9 mouse cellular contexts compared by ENCODE assay signal in genomic region chr15:37114119-37114518, GRCm38 (mm10).
DNase-seq lines count a peak whose midpoint lies in the region; ATAC-seq and TF ChIP-seq lines count a peak whose summit lies in the region.
"Had no signal": no experiment of that assay in that cellular context is flagged by ENCODE, and none has a peak within 500 bp of the region (broad histone marks: within the 10 kb centered on the region; RNA-seq: fewer than 3 reads in every experiment).

No protein-coding gene starts in this region.

- no peak overlapping the region for H3K27ac ChIP-seq in kidney, embryonic 16.5 days (ENCODE audit: low read length)
- H3K27ac ChIP-seq in cortical plate, adult 2 months (ENCODE audit: insufficient read depth, low read length) = no peak overlapping the region
- H3K27ac ChIP-seq in limb, embryonic 13.5 days = no peak overlapping the region
- no peak overlapping the region for H3K27ac ChIP-seq in neural tube, embryonic 11.5 days (ENCODE audit: low read depth, low read length)
- H3K27ac ChIP-seq: embryonic facial prominence, embryonic 12.5 days had no signal

- no peak overlapping the region for H3K9ac ChIP-seq in kidney, embryonic 16.5 days (replicated peaks; ENCODE audit: low read length)
- H3K9ac ChIP-seq in limb, embryonic 13.5 days = no peak overlapping the region
- H3K9ac ChIP-seq in neural tube, embryonic 11.5 days (ENCODE audit: low read length) = no peak overlapping the region
- H3K9ac ChIP-seq: embryonic facial prominence, embryonic 12.5 days had no signal

- peaks cover 6% of the 10 kb centered on the region for H3K9me3 ChIP-seq in kidney, embryonic 16.5 days (ENCODE audit: low read length)
- H3K9me3 ChIP-seq in limb, embryonic 13.5 days = peaks cover 6% of the 10 kb centered on the region; the same call in 1 of the 2 replicates
- H3K9me3 ChIP-seq in neural tube, embryonic 11.5 days (ENCODE audit: control insufficient read depth, low read length) = no peaks in the 10 kb centered on the region

- peak; percentile 35 for DNase-seq in kidney, adult 11 months
- DNase-seq in adrenal gland, adult 18-20 months (ENCODE audit: low spot score in 2 of 2) = peak; percentile 59 to 71
- peak; percentile 83 for DNase-seq in neural tube, embryonic 11.5 days (ENCODE audit: low spot score)
- DNase-seq in thymus, postnatal 36 days = peak; percentile 56 to 60

- no peak overlapping the region for H3K4me3 ChIP-seq in kidney, embryonic 16.5 days (ENCODE audit: low read length)
- H3K4me3 ChIP-seq in cortical plate, adult 2 months (ENCODE audit: insufficient read depth, low read length) = no peak overlapping the region
- no peak overlapping the region for H3K4me3 ChIP-seq in limb, embryonic 13.5 days
- no peak overlapping the region for H3K4me3 ChIP-seq in neural tube, embryonic 11.5 days (ENCODE audit: low read depth, low read length)
- H3K4me3 ChIP-seq: embryonic facial prominence, embryonic 12.5 days had no signal

- ATAC-seq in kidney, embryonic 16.5 days (ENCODE audit: low FRiP score, low TSS enrichment) = no peak
- ATAC-seq in hematopoietic stem cell, adult 5-6 weeks (replicated peaks in 1 of 2; ENCODE audit: insufficient read depth in 1 of 2, low FRiP score in 2 of 2, low TSS enrichment in 1 of 2, low read depth in 1 of 2, poor library complexity in 2 of 2, severe bottlenecking in 2 of 2) = 0 out of 4 replicates have a peak, but pooled peaks have one; percentile 32 to 42
- no peak for ATAC-seq in limb, embryonic 13.5 days (ENCODE audit: low FRiP score, low read depth)
- ATAC-seq in neural tube, embryonic 11.5 days (ENCODE audit: insufficient read depth, low FRiP score, low TSS enrichment) = no peak

- H3K27me3 ChIP-seq in kidney, embryonic 16.5 days (ENCODE audit: insufficient read depth, low read length) = no peaks in the 10 kb centered on the region
- H3K27me3 ChIP-seq in limb, embryonic 13.5 days = no peaks in the 10 kb centered on the region
- no peaks in the 10 kb centered on the region for H3K27me3 ChIP-seq in neural tube, embryonic 11.5 days (ENCODE audit: control insufficient read depth, insufficient read depth, low read length)
- H3K27me3 ChIP-seq: embryonic facial prominence, embryonic 12.5 days had no signal

- no peaks in the 10 kb centered on the region for H3K4me1 ChIP-seq in kidney, embryonic 16.5 days (ENCODE audit: insufficient read depth, low read length)
- H3K4me1 ChIP-seq in cortical plate, adult 2 months (ENCODE audit: control insufficient read depth, insufficient read depth, low read length) = no peaks in the 10 kb centered on the region
- H3K4me1 ChIP-seq in limb, embryonic 13.5 days = no peaks in the 10 kb centered on the region
- H3K4me1 ChIP-seq in neural tube, embryonic 11.5 days (ENCODE audit: control insufficient read depth, insufficient read depth, low read length) = no peaks in the 10 kb centered on the region
- H3K4me1 ChIP-seq: embryonic facial prominence, embryonic 12.5 days had no signal

- 13% methylated on average over 8 of the region's 8 CpGs for WGBS in kidney, embryonic 16.5 days
- WGBS in limb, embryonic 13.5 days = 12% methylated on average over 8 of the region's 8 CpGs
- WGBS in neural tube, embryonic 11.5 days = 14% methylated on average over 8 of the region's 8 CpGs

- TF ChIP-seq POLR2A in cortical plate, adult 2 months (IDR thresholded peaks at IDR 0.05; ENCODE audit: extremely low read depth, insufficient read depth, low read length) = no peak

- no peak overlapping the region for H3K4me2 ChIP-seq in kidney, embryonic 16.5 days (replicated peaks; ENCODE audit: low read depth, low read length)
- H3K4me2 ChIP-seq in limb, embryonic 13.5 days (replicated peaks) = peak overlapping the region; percentile 21; the same call in 1 of the 2 replicates
- no peak overlapping the region for H3K4me2 ChIP-seq in neural tube, embryonic 11.5 days (ENCODE audit: low read depth)
- H3K4me2 ChIP-seq: embryonic facial prominence, embryonic 12.5 days had no signal

- TF ChIP-seq CTCF in cortical plate, adult 2 months (IDR thresholded peaks at IDR 0.05; ENCODE audit: extremely low read depth, insufficient read depth, low read length) = peak; percentile 74

- H3K36me3 ChIP-seq in kidney, embryonic 16.5 days (ENCODE audit: insufficient read depth, low read length) = no peaks in the 10 kb centered on the region
- H3K36me3 ChIP-seq in limb, embryonic 13.5 days = no peaks in the 10 kb centered on the region
- H3K36me3 ChIP-seq in neural tube, embryonic 11.5 days (ENCODE audit: control insufficient read depth, insufficient read depth, low read length) = no peaks in the 10 kb centered on the region
- H3K36me3 ChIP-seq: embryonic facial prominence, embryonic 12.5 days had no signal

Comparison
In these comparisons a context has a peak if more than half of its experiments do, and no peak if none do; other contexts are left out.
1. ATAC-seq: peak in hematopoietic stem cell, adult 5-6 weeks (2 of 2); none in kidney, embryonic 16.5 days (single experiment), limb, embryonic 13.5 days (single experiment) and neural tube, embryonic 11.5 days (single experiment).
2. Peak in every context shown above with its lines, with median percentiles within 50 percentile points of each other: DNase-seq.